Mouse (Mus musculus) forebrain, embryonic 11.5 days (tissue): ENCODE measurements around the gene Ephx3. TPM values are rescaled to one million over a fixed set of nuclear protein-coding genes. Genes with fewer than 3 reads are reported as not detected.

ENCODE experiments used
- ATAC-seq: fragments of 200-750 bp; cut with Nextera tagmentation; replicated peaks from 2 replicates; pipeline ENCODE4 v1.8.0; 2017; ENCODE audit warnings: moderate TSS enrichment; ENCODE audit not compliant: low FRiP score
- DNase-seq: peaks from one replicate; pipeline ENCODE4 v3.0.0-alpha.2; 2017; ENCODE audit warnings: low spot score
- H3K27ac ChIP-seq: fragments of 300-500 bp; sonication (generic); 2 replicates; pipeline ENCODE4 v1.5.1; 2014; ENCODE audit warnings: low read depth, low read length
- H3K27me3 ChIP-seq: fragments of 300-500 bp; sonication (generic); 2 replicates; pipeline ENCODE4 v1.6.1; 2014; ENCODE audit warnings: mild to moderate bottlenecking, low read length, mixed read lengths; ENCODE audit not compliant: control insufficient read depth, insufficient read depth
- H3K36me3 ChIP-seq: fragments of 300-500 bp; sonication (generic); 2 replicates; pipeline ENCODE4 v1.6.1; 2014; ENCODE audit warnings: mild to moderate bottlenecking, low read length, moderate library complexity, mixed read lengths; ENCODE audit not compliant: control insufficient read depth, insufficient read depth
- H3K4me1 ChIP-seq: fragments of 300-500 bp; sonication (generic); replicated peaks from 2 replicates; pipeline ENCODE4 v1.6.1; 2014; ENCODE audit warnings: low read length, mixed read lengths; ENCODE audit not compliant: control insufficient read depth, insufficient read depth
- H3K4me2 ChIP-seq: fragments of 300-500 bp; sonication (generic); 2 replicates; pipeline ENCODE4 v1.6.1; 2014; ENCODE audit warnings: low read depth, mild to moderate bottlenecking, low read length, moderate library complexity, mixed read lengths; ENCODE audit not compliant: severe bottlenecking
- H3K4me3 ChIP-seq: fragments of 300-500 bp; sonication (generic); 2 replicates; pipeline ENCODE4 v1.5.1; 2014; ENCODE audit warnings: low read depth, low read length
- H3K9ac ChIP-seq: fragments of 300-500 bp; sonication (generic); 2 replicates; pipeline ENCODE4 v1.6.1; 2014; ENCODE audit warnings: low read length
- H3K9me3 ChIP-seq: fragments of 300-500 bp; sonication (generic); 2 replicates; pipeline ENCODE4 v1.6.1; 2016; ENCODE audit warnings: low read length, mixed read lengths; ENCODE audit not compliant: control insufficient read depth
- WGBS: fragments of 180-500 bp; shearing (Covaris S2); extraction: QIAGEN DNeasy Blood & Tissue Kit; methylation state at CpG from one replicate; pipeline ENCODE4 v1.1.7; 2014; 5-methylcytosine and 5-hydroxymethylcytosine counted together
- polyA plus RNA-seq: library from polyadenylated mRNA; unstranded; fragments of >200 nt; fragmentation: Nextera tagmentation; extraction: Ambion mirVana; gene quantifications from 2 replicates; pipeline ENCODE4 v1.2.1, GENCODE M21; 2014

Gene Ephx3
- polyA plus RNA-seq, 1 experiment from 2014 or later, result 0.23 TPM

DNA sequence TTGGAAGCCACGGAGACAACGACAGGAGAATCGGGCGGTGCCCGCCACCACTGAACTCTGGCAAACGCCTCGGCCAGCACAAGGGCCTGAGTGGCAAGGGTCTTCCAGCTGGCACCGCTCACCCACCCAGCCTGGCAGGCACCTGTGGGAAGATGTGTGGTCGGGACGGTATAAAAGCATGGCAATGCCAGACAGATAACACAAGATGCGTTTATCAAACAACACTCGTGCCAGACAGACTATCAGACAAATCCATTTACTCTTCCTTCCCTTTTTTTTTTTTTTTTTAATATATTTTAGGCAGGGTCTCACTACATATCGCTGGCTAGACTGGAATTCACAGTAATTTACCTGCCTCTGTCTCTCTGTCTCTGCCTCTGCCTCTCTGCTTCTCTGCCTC lies 30.5 kb downstream of the Ephx3 start:
- DNase-seq, result no peak
- Histone ChIP-seq H3K9me3 (no peaks in the 10 kb centered on the region), H3K36me3 (peaks cover 14% of the 10 kb centered on the region; the same call in 1 of the 2 replicates), H3K27me3 (no peaks in the 10 kb centered on the region), H3K9ac (no peak overlapping the region), H3K27ac (no peak overlapping the region), H3K4me1 (peaks cover 12% of the 10 kb centered on the region), H3K4me3 (no peak overlapping the region), H3K4me2 (no peak overlapping the region)
- no peak for ATAC-seq
- WGBS, result 89% methylated on average over 13 of the region's 13 CpGs

DNA sequence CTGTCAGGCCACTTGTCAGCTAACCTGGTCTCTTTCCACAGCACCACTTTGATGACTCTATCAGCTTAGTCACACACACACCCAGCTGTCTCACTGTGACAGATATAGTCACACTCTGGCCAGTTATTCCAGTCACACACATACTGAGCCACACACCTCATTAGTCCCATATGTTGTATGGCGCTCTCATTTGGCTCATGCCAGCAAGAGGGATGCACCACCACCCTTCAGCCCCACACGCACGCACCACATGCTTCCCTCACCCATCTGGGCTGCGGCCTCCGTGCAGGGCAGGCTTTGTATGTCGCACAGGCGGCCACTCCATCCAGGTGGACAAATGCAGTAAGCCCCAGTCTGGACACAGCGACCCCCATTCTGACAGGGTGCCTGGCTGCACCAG lies 42.6 kb downstream of the Ephx3 start:
- no peaks in the 10 kb centered on the region for H3K4me1 ChIP-seq
- ATAC-seq (no peak), DNase-seq (no peak)
- H3K36me3 ChIP-seq, result peaks cover 21% of the 10 kb centered on the region
- H3K27me3 ChIP-seq, result no peaks in the 10 kb centered on the region
- H3K4me3 ChIP-seq, result no peak overlapping the region
- H3K4me2 ChIP-seq, result no peak overlapping the region
- 96% methylated on average over 8 of the region's 8 CpGs for WGBS
- no peak overlapping the region for H3K27ac ChIP-seq
- no peaks in the 10 kb centered on the region for H3K9me3 ChIP-seq
- H3K9ac ChIP-seq, result no peak overlapping the region

DNA sequence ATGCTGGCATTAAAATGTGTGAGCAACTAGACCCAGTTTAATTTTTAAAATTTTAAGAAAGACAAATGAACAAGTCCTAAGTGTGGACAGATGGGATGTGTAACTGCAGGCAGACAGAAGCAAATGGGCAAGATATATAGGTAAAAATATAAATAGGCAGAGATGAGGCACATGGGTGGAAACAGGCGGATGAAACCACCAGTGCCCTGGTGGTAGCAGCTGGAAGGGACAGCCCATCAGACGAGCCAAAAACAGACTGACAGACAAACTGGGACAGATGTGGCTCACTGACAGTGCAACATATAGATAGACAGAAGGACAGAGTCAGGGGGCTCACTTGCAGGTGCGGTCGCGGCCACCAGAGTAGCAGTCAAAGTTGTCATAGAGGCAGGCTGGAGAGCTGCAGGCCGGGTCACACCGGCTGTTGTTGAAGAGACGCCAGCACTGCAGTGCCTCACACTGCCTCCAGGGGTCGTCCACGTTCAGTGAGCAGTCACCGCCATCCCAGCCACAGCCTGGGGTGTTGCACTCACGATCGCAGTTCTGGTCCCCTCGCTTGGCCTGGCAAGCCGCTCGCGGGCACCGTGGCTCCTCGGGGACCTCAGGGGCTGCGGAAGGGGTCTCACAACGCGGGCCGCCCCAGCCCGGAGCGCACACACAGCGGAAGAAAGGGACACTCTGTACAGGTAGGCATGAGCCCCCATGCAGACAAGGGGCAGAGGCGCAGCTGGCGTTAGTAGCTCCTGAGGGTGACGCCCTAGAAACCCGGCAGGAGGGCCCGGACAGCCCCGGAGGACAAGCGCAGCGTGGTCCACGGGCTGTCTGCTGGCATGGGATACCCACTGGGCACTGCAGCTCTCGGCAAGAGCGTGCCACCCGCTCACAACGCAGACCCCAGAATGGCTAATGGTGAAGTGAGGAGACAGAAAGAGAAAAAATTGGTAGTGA lies 46.2 kb downstream of the Ephx3 start:
- Histone ChIP-seq H3K4me3 (no peak overlapping the region), H3K27me3 (no peaks in the 10 kb centered on the region), H3K4me1 (no peaks in the 10 kb centered on the region), H3K9me3 (no peaks in the 10 kb centered on the region), H3K4me2 (peak overlapping the region; percentile 26; the same call in 1 of the 2 replicates), H3K9ac (no peak overlapping the region), H3K27ac (no peak overlapping the region), H3K36me3 (peaks cover 20% of the 10 kb centered on the region)
- 24% methylated on average over 39 of the region's 39 CpGs for WGBS
- DNase-seq (peak; percentile 90), ATAC-seq (peak; percentile 83)

DNA sequence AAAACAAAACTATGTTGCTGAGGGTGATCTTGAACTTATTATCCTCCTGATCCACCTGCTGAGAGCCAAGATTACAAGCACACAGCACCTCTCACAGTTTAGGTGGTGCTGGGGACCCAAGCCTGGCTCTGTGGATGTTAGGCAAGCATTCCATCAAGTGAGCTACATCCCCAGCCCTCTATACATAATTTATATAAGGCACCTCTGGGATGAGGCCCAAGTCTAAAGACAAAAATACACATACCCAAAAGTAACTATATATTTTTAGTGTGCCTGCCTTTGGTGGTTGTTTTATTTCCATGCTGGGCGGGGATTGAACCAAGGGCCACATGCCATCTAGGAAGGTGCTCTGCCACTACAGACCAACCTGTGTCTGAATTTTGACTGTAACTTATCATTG lies 47.1 kb downstream of the Ephx3 start:
- Histone ChIP-seq H3K36me3 (peaks cover 21% of the 10 kb centered on the region), H3K4me2 (no peak overlapping the region), H3K9ac (no peak overlapping the region), H3K27ac (no peak overlapping the region), H3K4me1 (no peaks in the 10 kb centered on the region), H3K4me3 (no peak overlapping the region), H3K27me3 (no peaks in the 10 kb centered on the region), H3K9me3 (no peaks in the 10 kb centered on the region)
- WGBS, result 100% methylated on average over 1 of the region's 1 CpGs
- ATAC-seq (no peak), DNase-seq (no peak)

Other genes starting within 250 kb of the Ephx3 start
- gene Rrp1b, start 153.4 kb downstream of the Ephx3 start, polyA plus RNA-seq, result 67.7 and 70.7 TPM in 2 replicates
- gene Hsf2bp, start 153.2 kb downstream of the Ephx3 start, polyA plus RNA-seq, result 0.31 and 0.44 TPM in 2 replicates
- gene Notch3, start 22.7 kb downstream of the Ephx3 start, polyA plus RNA-seq, result 26.8 and 30.2 TPM in 2 replicates
- 130 and 143 TPM in 2 replicates for gene Brd4, start 95.2 kb upstream of the Ephx3 start, polyA plus RNA-seq
- gene Akap8, start 131.7 kb upstream of the Ephx3 start, polyA plus RNA-seq, result 70.5 and 78.4 TPM in 2 replicates
- 81.4 and 82.2 TPM in 2 replicates for gene Akap8l, start 161.1 kb upstream of the Ephx3 start, polyA plus RNA-seq
- 55.2 and 56.2 TPM in 2 replicates for gene Wiz, start 199.9 kb upstream of the Ephx3 start, polyA plus RNA-seq
- gene Rasal3, start 214.0 kb upstream of the Ephx3 start, polyA plus RNA-seq, result 0.21 and 0.47 TPM in 2 replicates
- 0.11 TPM in 1 of 2 replicates, not detected in the other for gene Pglyrp2, start 234.6 kb upstream of the Ephx3 start, polyA plus RNA-seq